Mouse (Mus musculus) E14TG2a.4 (cell line): ENCODE results near the gene Sik3.

Source experiments
- H3K27me3 ChIP-seq: 2 replicates; pipeline ENCODE4 v1.6.1; 2014; ENCODE audit warnings: low read length, control low read depth; ENCODE audit not compliant: insufficient read depth
- H3K36me3 ChIP-seq: 2 replicates; pipeline ENCODE4 v1.6.1; 2014; ENCODE audit warnings: low read length, control low read depth; ENCODE audit not compliant: insufficient read depth
- H3K4me1 ChIP-seq: replicated peaks from 2 replicates; pipeline ENCODE4 v1.6.1; 2014; ENCODE audit warnings: low read depth, low read length, control low read depth
- H3K4me3 ChIP-seq: replicated peaks from 2 replicates; pipeline ENCODE4 v1.5.1; 2014; ENCODE audit warnings: mild to moderate bottlenecking, low read length
- H3K9me3 ChIP-seq: 2 replicates; pipeline ENCODE4 v1.6.1; 2014; ENCODE audit warnings: low read length, control low read depth
- CTCF ChIP-seq: conservative IDR thresholded peaks from 2 replicates; pipeline ENCODE4 v1.5.1; 2014; ENCODE audit warnings: low read length
- NANOG ChIP-seq: IDR thresholded peaks from 2 replicates; pipeline ENCODE4 v1.6.1; 2014; ENCODE audit warnings: borderline replicate concordance, low read length, mixed read lengths
- POU5F1 ChIP-seq: IDR thresholded peaks from 2 replicates; pipeline ENCODE4 v1.6.1; 2014; ENCODE audit warnings: low read length, borderline replicate concordance

Gene Sik3

GRCm38 (mm10) chr9:46058065-46058464 is 45.4 kb downstream of the Sik3 start:
- Histone ChIP-seq H3K4me1 (peaks cover 27% of the 10 kb centered on the region), H3K36me3 (no peaks in the 10 kb centered on the region), H3K9me3 (no peaks in the 10 kb centered on the region), H3K27me3 (no peaks in the 10 kb centered on the region), H3K4me3 (no peak overlapping the region)
- TF ChIP-seq POU5F1 (no peak), NANOG (no peak), CTCF (no peak)

DNA sequence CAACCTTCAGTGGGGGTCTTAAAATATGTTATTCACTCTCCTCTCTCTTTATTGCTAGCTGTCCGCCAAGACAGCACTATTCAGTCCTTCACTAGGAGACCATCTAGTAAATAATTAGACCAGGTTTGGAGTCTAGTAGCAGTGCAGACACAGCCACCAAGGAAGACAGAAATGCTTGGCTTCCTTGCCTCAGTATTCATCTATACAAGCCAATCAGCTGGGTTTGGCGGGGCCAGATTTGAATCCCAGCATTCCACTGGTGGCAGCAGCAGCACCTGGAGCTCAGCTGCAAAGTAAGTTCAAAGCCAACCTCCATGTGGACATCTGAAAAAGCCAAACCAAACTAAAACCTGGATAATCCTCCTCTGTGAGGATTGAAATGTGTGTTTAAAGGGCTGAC is 47.6 kb downstream of the Sik3 start:
- H3K36me3 ChIP-seq = no peaks in the 10 kb centered on the region
- H3K27me3 ChIP-seq = no peaks in the 10 kb centered on the region
- no peaks in the 10 kb centered on the region for H3K9me3 ChIP-seq
- H3K4me1 ChIP-seq = peaks cover 28% of the 10 kb centered on the region
- no peak for TF ChIP-seq POU5F1
- TF ChIP-seq NANOG = no peak
- no peak for TF ChIP-seq CTCF
- H3K4me3 ChIP-seq = no peak overlapping the region

- Histone ChIP-seq H3K9me3 (no peaks in the 10 kb centered on the region), H3K27me3 (no peaks in the 10 kb centered on the region), H3K36me3 (no peaks in the 10 kb centered on the region), H3K4me1 (peaks cover 20% of the 10 kb centered on the region), H3K4me3 (no peak overlapping the region)
- no peak for TF ChIP-seq NANOG
- TF ChIP-seq CTCF = no peak
- no peak for TF ChIP-seq POU5F1
These were observed 49.2 kb downstream of the Sik3 start for GRCm38 (mm10) chr9:46061696-46062425.

- no peak overlapping the region for H3K4me3 ChIP-seq
- no peak for TF ChIP-seq POU5F1
- no peak for TF ChIP-seq CTCF
- TF ChIP-seq NANOG = no peak
- H3K4me1 ChIP-seq = peaks cover 40% of the 10 kb centered on the region
- H3K9me3 ChIP-seq = no peaks in the 10 kb centered on the region
- no peaks in the 10 kb centered on the region for H3K36me3 ChIP-seq
- H3K27me3 ChIP-seq = no peaks in the 10 kb centered on the region
These were observed 51.7 kb downstream of the Sik3 start for GRCm38 (mm10) chr9:46064331-46064730.

- Histone ChIP-seq H3K4me1 (peaks cover 51% of the 10 kb centered on the region), H3K27me3 (no peaks in the 10 kb centered on the region), H3K4me3 (no peak overlapping the region), H3K36me3 (no peaks in the 10 kb centered on the region), H3K9me3 (no peaks in the 10 kb centered on the region)
- TF ChIP-seq NANOG = no peak
- TF ChIP-seq CTCF = no peak
- TF ChIP-seq POU5F1 = no peak
These were observed 54.1 kb downstream of the Sik3 start for GRCm38 (mm10) chr9:46066711-46067110.

DNA sequence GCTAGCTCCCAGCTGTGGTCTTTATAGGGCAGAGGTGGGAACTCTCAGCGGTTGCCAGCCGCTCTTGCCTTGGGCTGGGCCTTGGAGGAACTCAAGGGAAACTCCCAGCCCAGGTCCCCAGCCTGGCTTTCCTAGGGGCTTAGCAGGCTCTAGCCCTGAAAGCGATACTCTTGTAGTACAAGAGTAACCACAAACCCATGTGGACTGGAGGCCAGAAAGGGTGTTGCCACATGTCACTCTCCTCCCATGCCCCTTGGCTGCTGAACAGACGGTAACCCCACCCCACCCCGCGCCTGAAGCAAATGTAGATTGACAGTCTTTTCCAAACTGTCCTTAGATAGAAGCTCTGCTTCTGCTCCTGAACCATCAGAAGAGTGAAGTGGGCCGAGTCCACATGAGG is 55.1 kb downstream of the Sik3 start:
- no peaks in the 10 kb centered on the region for H3K27me3 ChIP-seq
- H3K9me3 ChIP-seq = no peaks in the 10 kb centered on the region
- H3K36me3 ChIP-seq = no peaks in the 10 kb centered on the region
- peaks cover 59% of the 10 kb centered on the region for H3K4me1 ChIP-seq
- H3K4me3 ChIP-seq = no peak overlapping the region
- no peak for TF ChIP-seq CTCF
- TF ChIP-seq NANOG = no peak
- TF ChIP-seq POU5F1 = no peak

GRCm38 (mm10) chr9:46069013-46069412 is 56.4 kb downstream of the Sik3 start:
- H3K27me3 ChIP-seq = no peaks in the 10 kb centered on the region
- H3K9me3 ChIP-seq = no peaks in the 10 kb centered on the region
- peaks cover 47% of the 10 kb centered on the region for H3K4me1 ChIP-seq
- no peaks in the 10 kb centered on the region for H3K36me3 ChIP-seq
- no peak for TF ChIP-seq NANOG
- no peak for TF ChIP-seq POU5F1
- TF ChIP-seq CTCF = no peak
- H3K4me3 ChIP-seq = no peak overlapping the region

- Histone ChIP-seq H3K4me3 (no peak overlapping the region), H3K9me3 (no peaks in the 10 kb centered on the region), H3K4me1 (peaks cover 39% of the 10 kb centered on the region), H3K36me3 (no peaks in the 10 kb centered on the region), H3K27me3 (no peaks in the 10 kb centered on the region)
- TF ChIP-seq POU5F1 (no peak), NANOG (no peak), CTCF (no peak; the same call in 1 of the 2 replicates)
These were observed 59.6 kb downstream of the Sik3 start for GRCm38 (mm10) chr9:46072101-46072835.
